Mouse (Mus musculus) heart, adult 9 months (tissue): ENCODE data around the gene Trpm3.

Source experiments
- DNase-seq, 2 experiments: peaks; one replicate each; pipeline ENCODE4 v3.0.0; 2022; ENCODE audit warnings: low spot score in 2 of 2

Gene Trpm3

GRCm38 (mm10) chr19:23034117-23034516 is 895.3 kb downstream of the Trpm3 start:
- DNase-seq, result no peak

DNA sequence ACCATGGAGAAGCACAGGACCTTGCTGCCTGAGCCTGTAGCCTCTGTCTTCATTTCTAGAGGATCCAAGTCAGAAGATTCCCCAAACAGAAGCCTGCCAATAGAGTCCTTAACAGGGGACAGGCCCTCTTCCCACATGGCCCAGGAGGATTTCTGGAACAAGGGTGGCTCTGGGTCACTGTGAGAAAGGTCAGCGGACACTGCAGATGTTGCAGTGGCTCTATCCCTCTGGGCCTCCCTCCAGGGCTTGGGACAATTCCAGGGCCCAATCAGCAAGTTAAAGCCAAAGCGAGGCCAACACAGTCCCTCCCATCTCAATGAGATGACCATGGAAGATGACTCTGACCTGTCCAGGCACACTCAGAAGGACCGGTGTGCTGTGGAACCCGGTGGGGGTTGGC is 896.1 kb downstream of the Trpm3 start:
- DNase-seq, result peak; percentile 93

- DNase-seq, result no peak
These were observed 896.9 kb downstream of the Trpm3 start for GRCm38 (mm10) chr19:23035786-23036185.

- no peak for DNase-seq
These were observed 898.1 kb downstream of the Trpm3 start for GRCm38 (mm10) chr19:23036782-23037477.

DNA sequence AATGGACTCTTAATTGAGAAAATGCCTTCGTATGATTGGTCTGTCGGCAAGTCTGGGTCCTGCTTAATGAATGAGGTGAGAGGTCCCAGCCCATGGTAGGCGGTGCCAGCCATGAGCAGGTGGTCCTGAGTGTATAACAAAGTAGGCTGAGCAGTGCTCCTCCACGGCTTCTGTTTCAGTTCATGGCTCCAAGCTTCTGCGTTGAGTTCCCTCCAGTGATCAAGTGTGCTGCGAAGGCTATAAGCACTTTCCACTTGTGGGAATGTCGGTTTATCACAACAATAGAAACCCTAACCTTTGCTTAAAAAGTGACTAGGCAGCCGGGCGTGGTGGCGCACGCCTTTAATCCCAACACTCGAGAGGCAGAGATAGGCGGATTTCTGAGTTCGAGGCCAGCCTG is 898.7 kb downstream of the Trpm3 start:
- DNase-seq, result no peak

DNA sequence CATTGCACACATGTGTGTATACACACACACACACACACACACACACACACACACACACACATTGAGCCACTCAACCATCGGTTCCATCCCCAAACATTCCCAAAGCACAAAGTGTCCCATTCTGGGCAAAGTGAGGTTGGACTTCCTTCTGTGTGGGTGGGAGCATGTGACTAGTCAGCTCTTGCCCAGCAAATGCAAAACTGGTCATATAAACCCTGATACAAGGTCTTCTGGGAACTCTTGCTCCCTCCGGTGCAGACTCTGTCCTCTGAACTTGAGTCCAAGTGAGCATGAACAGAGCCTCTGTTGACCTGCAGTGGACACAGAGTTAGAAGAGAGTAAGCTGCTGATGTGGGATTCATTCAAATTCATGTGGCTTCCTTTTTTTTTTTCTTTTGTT is 899.5 kb downstream of the Trpm3 start:
- DNase-seq, result no peak

- no peak for DNase-seq
These were observed 902.8 kb downstream of the Trpm3 start for GRCm38 (mm10) chr19:23041483-23042167.

GRCm38 (mm10) chr19:23042168-23042733 is 903.4 kb downstream of the Trpm3 start:
- no peak for DNase-seq

- DNase-seq, result no peak
These were observed 904.9 kb downstream of the Trpm3 start for GRCm38 (mm10) chr19:23043699-23044098.
